Mouse (Mus musculus) intestine, embryonic 15.5 days (tissue): ENCODE results near the gene Ptbp2. TPM values are rescaled to one million over a fixed set of nuclear protein-coding genes. Genes with fewer than 3 reads are reported as not detected.

Experiments used
- ATAC-seq: fragments of 200-750 bp; cut with Nextera tagmentation; 2 replicates; pipeline ENCODE4 v1.8.0; 2017; ENCODE audit warnings: moderate TSS enrichment, moderate library complexity
- H3K27ac ChIP-seq: fragments of 300-500 bp; sonication (generic); 2 replicates; pipeline ENCODE4 v1.5.1; 2015; ENCODE audit warnings: mild to moderate bottlenecking, inconsistent platforms
- H3K27me3 ChIP-seq: fragments of 300-500 bp; sonication (generic); replicated peaks from 2 replicates; pipeline ENCODE4 v1.6.1; 2015; ENCODE audit warnings: inconsistent platforms
- H3K36me3 ChIP-seq: fragments of 300-500 bp; sonication (generic); 2 replicates; pipeline ENCODE4 v1.6.1; 2015; ENCODE audit warnings: inconsistent platforms
- H3K4me1 ChIP-seq: fragments of 300-500 bp; sonication (generic); replicated peaks from 2 replicates; pipeline ENCODE4 v1.6.1; 2015; ENCODE audit warnings: inconsistent platforms
- H3K4me2 ChIP-seq: fragments of 300-500 bp; sonication (generic); replicated peaks from 2 replicates; pipeline ENCODE4 v1.6.1; 2015; ENCODE audit warnings: mild to moderate bottlenecking, inconsistent platforms
- H3K4me3 ChIP-seq: fragments of 300-500 bp; sonication (generic); replicated peaks from 2 replicates; pipeline ENCODE4 v1.5.1; 2015; ENCODE audit warnings: inconsistent platforms
- H3K9ac ChIP-seq: fragments of 300-500 bp; sonication (generic); 2 replicates; pipeline ENCODE4 v1.6.1; 2015; ENCODE audit warnings: inconsistent platforms
- H3K9me3 ChIP-seq: fragments of 300-500 bp; sonication (generic); 2 replicates; pipeline ENCODE4 v1.6.1; 2016; ENCODE audit warnings: inconsistent platforms
- WGBS: fragments of 180-500 bp; shearing (Covaris S2); methylation state at CpG from one replicate; pipeline ENCODE4 v1.1.7; 2015; 5-methylcytosine and 5-hydroxymethylcytosine counted together
- polyA plus RNA-seq: library from polyadenylated mRNA; unstranded; fragments of >200 nt; fragmentation: Nextera tagmentation; extraction: Ambion mirVana; gene quantifications from 2 replicates; pipeline ENCODE4 v1.2.1, GENCODE M21; 2015

Ptbp2 gene
- polyA plus RNA-seq, 1 experiment from 2014 or later = 49.5 TPM

GRCm38 (mm10) chr3:119763772-119764171, 20.5 kb downstream of the Ptbp2 start:
- Histone ChIP-seq H3K4me3 (no peak overlapping the region), H3K4me1 (no peaks in the 10 kb centered on the region), H3K27ac (no peak overlapping the region), H3K36me3 (no peaks in the 10 kb centered on the region), H3K27me3 (no peaks in the 10 kb centered on the region), H3K9me3 (no peaks in the 10 kb centered on the region), H3K9ac (no peak overlapping the region), H3K4me2 (no peak overlapping the region)
- ATAC-seq = no peak
- 77% methylated on average over 2 of the region's 2 CpGs for WGBS

- Histone ChIP-seq H3K36me3 (no peaks in the 10 kb centered on the region), H3K9me3 (no peaks in the 10 kb centered on the region), H3K4me1 (no peaks in the 10 kb centered on the region), H3K4me3 (no peak overlapping the region), H3K27ac (no peak overlapping the region), H3K4me2 (no peak overlapping the region), H3K9ac (no peak overlapping the region), H3K27me3 (no peaks in the 10 kb centered on the region)
- WGBS = 95% methylated on average over 3 of the region's 3 CpGs
- no peak for ATAC-seq
Observed at GRCm38 (mm10) chr3:119761732-119762131, 22.5 kb downstream of the Ptbp2 start.

DNA sequence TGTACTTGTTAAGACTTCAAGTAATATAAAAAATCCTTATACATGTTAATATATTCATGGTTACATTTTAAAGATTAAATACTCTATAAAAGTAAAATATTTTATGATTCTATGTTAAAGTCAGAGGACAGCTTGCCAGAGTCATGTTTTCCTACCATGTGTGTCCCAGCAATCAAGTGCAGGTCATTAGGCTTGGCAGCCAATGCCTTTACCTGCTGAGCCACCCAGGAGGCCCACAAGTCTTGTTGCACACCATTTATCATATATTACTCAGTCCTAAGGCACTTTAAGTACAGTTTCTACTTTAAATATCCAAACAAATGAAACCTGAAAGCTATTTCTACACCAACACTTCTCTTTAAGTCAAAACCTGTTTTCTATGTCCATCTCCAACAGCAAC, 30.5 kb downstream of the Ptbp2 start:
- Histone ChIP-seq H3K4me2 (no peak overlapping the region), H3K9ac (no peak overlapping the region), H3K4me1 (no peaks in the 10 kb centered on the region), H3K9me3 (no peaks in the 10 kb centered on the region), H3K36me3 (no peaks in the 10 kb centered on the region), H3K27ac (no peak overlapping the region), H3K4me3 (no peak overlapping the region), H3K27me3 (no peaks in the 10 kb centered on the region)
- ATAC-seq = no peak

GRCm38 (mm10) chr3:119749551-119750249, 34.6 kb downstream of the Ptbp2 start:
- whole genome bisulfite sequencing = 88% methylated on average over 3 of the region's 3 CpGs
- H3K36me3 ChIP-seq = no peaks in the 10 kb centered on the region

GRCm38 (mm10) chr3:119749140-119749539, 35.1 kb downstream of the Ptbp2 start:
- ATAC-seq = no peak
- WGBS = 96% methylated on average over 2 of the region's 2 CpGs

More at GRCm38 (mm10) chr3:119749551-119750249, 34.6 kb downstream of the Ptbp2 start:
- Histone ChIP-seq H3K9ac (no peak overlapping the region), H3K27me3 (no peaks in the 10 kb centered on the region), H3K4me2 (no peak overlapping the region), H3K4me1 (no peaks in the 10 kb centered on the region), H3K9me3 (no peaks in the 10 kb centered on the region), H3K4me3 (no peak overlapping the region), H3K27ac (no peak overlapping the region)
- ATAC-seq = no peak

DNA sequence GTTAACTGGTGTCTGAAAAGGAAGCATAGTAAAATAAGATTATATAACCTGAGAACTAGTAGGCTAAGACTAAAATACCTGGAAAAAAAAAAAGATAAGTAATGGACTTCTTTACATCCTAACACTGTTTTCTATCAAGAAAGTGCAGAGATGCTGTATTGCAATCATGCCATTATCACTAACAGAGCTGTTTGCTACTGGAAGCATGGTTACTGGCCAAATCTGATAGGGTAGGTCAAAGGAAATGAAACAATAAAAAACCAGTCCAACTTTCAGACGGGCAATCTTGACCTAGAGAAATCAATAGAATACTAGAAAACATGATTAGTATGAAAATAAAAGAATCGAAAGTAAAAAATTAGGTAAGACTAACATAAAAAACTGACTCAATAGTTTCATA, 37.6 kb downstream of the Ptbp2 start:
- Histone ChIP-seq H3K4me2 (no peak overlapping the region), H3K4me3 (no peak overlapping the region), H3K27ac (no peak overlapping the region), H3K4me1 (no peaks in the 10 kb centered on the region), H3K36me3 (0 out of 2 replicates have a peak, but pooled peaks cover 4% of the 10 kb centered on the region), H3K9ac (no peak overlapping the region), H3K27me3 (no peaks in the 10 kb centered on the region), H3K9me3 (no peaks in the 10 kb centered on the region)
- ATAC-seq = no peak
- 77% methylated on average over 2 of the region's 2 CpGs for WGBS

More at GRCm38 (mm10) chr3:119749140-119749539, 35.1 kb downstream of the Ptbp2 start:
- Histone ChIP-seq H3K9me3 (no peaks in the 10 kb centered on the region), H3K36me3 (0 out of 2 replicates have a peak, but pooled peaks cover under 1% of the 10 kb centered on the region), H3K4me1 (no peaks in the 10 kb centered on the region), H3K9ac (no peak overlapping the region), H3K27me3 (no peaks in the 10 kb centered on the region), H3K27ac (no peak overlapping the region), H3K4me2 (no peak overlapping the region), H3K4me3 (no peak overlapping the region)

DNA sequence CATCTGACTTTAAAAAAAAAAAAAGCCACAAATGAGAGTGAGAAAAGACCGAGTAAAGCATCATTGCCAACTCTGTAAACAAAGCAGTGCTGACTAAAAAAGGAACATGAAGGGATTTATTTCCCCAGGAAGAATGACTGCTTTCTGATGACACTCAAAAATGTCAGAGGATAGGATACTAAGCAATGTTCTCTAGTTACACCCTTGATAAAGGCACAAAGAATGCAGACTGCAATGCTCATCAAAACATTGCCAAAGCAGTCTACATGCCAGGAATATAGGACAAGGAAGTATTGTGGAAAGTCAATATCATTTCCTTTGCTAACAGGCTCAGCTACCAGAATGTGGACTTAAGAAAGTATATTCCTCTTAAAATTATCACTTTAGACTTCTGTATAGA, 38.5 kb downstream of the Ptbp2 start:
- no peak overlapping the region for H3K27ac ChIP-seq
- H3K9ac ChIP-seq = no peak overlapping the region
- H3K27me3 ChIP-seq = no peaks in the 10 kb centered on the region
- ATAC-seq = no peak
- H3K4me2 ChIP-seq = no peak overlapping the region
- H3K36me3 ChIP-seq = 0 out of 2 replicates have a peak, but pooled peaks cover 4% of the 10 kb centered on the region
- H3K4me3 ChIP-seq = no peak overlapping the region
- no peaks in the 10 kb centered on the region for H3K4me1 ChIP-seq
- no peaks in the 10 kb centered on the region for H3K9me3 ChIP-seq
- 58% methylated on average over 1 of the region's 1 CpGs for WGBS

GRCm38 (mm10) chr3:119729863-119730262, 54.4 kb downstream of the Ptbp2 start:
- Histone ChIP-seq H3K4me1 (no peaks in the 10 kb centered on the region), H3K4me2 (no peak overlapping the region), H3K9me3 (no peaks in the 10 kb centered on the region), H3K27ac (no peak overlapping the region), H3K9ac (no peak overlapping the region), H3K27me3 (no peaks in the 10 kb centered on the region), H3K36me3 (0 out of 2 replicates have a peak, but pooled peaks cover 3% of the 10 kb centered on the region), H3K4me3 (no peak overlapping the region)
- no peak for ATAC-seq
- 82% methylated on average over 2 of the region's 2 CpGs for WGBS

- Histone ChIP-seq H3K4me1 (no peaks in the 10 kb centered on the region), H3K4me2 (no peak overlapping the region), H3K9me3 (no peaks in the 10 kb centered on the region), H3K27me3 (no peaks in the 10 kb centered on the region), H3K4me3 (no peak overlapping the region), H3K9ac (no peak overlapping the region), H3K36me3 (no peaks in the 10 kb centered on the region), H3K27ac (no peak overlapping the region)
- 0 out of 2 replicates have a peak, but pooled peaks have one; percentile 15 for ATAC-seq
- WGBS = 96% methylated on average over 5 of the region's 5 CpGs
Observed at GRCm38 (mm10) chr3:119712066-119712465, 72.2 kb downstream of the Ptbp2 start.

- Histone ChIP-seq H3K36me3 (no peaks in the 10 kb centered on the region), H3K4me1 (no peaks in the 10 kb centered on the region), H3K4me3 (no peak overlapping the region), H3K4me2 (no peak overlapping the region), H3K9ac (no peak overlapping the region), H3K27ac (no peak overlapping the region), H3K27me3 (no peaks in the 10 kb centered on the region), H3K9me3 (no peaks in the 10 kb centered on the region)
- WGBS = 92% methylated on average over 3 of the region's 3 CpGs
- no peak for ATAC-seq
Observed at GRCm38 (mm10) chr3:119711503-119711902, 72.8 kb downstream of the Ptbp2 start.

- no peaks in the 10 kb centered on the region for H3K4me1 ChIP-seq
- H3K27ac ChIP-seq = no peak overlapping the region
- H3K9me3 ChIP-seq = no peaks in the 10 kb centered on the region
- ATAC-seq = peak; percentile 92
- WGBS = 23% methylated on average over 3 of the region's 3 CpGs
- no peak overlapping the region for H3K4me2 ChIP-seq
- no peak overlapping the region for H3K4me3 ChIP-seq
- H3K36me3 ChIP-seq = no peaks in the 10 kb centered on the region
- no peak overlapping the region for H3K9ac ChIP-seq
- no peaks in the 10 kb centered on the region for H3K27me3 ChIP-seq
Observed at GRCm38 (mm10) chr3:119701467-119701866, 82.8 kb downstream of the Ptbp2 start.

GRCm38 (mm10) chr3:119684741-119685140, 99.5 kb downstream of the Ptbp2 start:
- 60% methylated on average over 6 of the region's 6 CpGs for WGBS

More at GRCm38 (mm10) chr3:119684741-119685140, 99.5 kb downstream of the Ptbp2 start:
- Histone ChIP-seq H3K27ac (no peak overlapping the region), H3K36me3 (no peaks in the 10 kb centered on the region), H3K9ac (no peak overlapping the region), H3K9me3 (no peaks in the 10 kb centered on the region), H3K4me1 (no peaks in the 10 kb centered on the region), H3K27me3 (no peaks in the 10 kb centered on the region), H3K4me3 (no peak overlapping the region), H3K4me2 (no peak overlapping the region)
- ATAC-seq = no peak
